Mouse (Mus musculus): Measurements from ENCODE around the gene Cpxm2.

Gene Cpxm2

DNA sequence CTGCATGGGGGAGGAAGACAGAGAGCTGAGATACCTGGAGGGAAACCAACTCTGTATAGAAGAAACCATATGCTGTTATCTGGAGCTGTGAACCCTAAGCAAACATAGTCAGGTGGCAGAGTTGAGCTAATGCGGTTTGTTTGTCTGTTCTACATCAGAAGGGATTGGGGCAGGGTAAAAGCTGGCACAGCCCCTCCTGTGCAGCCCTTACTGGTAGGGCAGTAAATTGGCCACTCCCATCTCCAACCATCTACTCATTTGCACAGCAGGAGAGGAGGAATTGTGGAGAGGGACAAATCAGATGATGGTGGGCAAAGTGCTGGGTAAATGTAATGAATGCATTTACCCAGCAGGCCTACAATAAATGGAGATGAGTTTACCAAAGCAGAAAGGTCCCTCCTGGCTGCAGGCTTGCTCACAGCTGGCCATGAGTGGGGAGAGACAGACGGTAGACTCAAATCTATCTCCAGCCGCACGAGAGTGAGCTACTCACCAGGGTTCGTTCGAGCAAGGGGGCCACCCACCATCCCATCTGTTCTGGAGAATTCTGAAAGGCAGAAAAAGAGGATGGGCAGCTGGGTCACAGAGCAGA is 122.5 kb downstream of the Cpxm2 start:
- in situ Hi-C loops (cut with MboI; ENCODE audit: unreplicated experiment in 2 of 2): no loop called here

GRCm38 (mm10) chr7:132026671-132027070 is 127.9 kb downstream of the Cpxm2 start:
- in situ Hi-C loops (cut with MboI; ENCODE audit: unreplicated experiment in 2 of 2): no loop called here

DNA sequence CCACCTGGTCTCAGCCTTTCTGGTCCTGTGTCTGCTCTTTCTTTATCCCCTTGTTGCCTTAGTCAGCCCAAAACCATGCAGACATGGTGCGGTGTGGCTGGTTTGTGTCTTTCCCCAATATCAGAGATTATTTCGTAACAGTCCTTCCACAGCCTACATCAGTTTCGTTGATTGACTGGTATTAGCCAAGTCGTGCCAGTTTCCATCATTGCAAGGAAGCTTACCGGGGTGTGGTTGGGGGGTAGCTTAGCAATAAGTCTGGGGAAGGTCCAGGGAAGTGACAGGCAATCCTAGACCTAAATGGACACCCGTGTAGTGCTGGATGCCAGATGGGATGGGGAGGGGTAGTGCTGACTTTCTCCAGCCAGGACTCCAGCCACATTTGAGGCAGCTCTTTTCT is 128.9 kb downstream of the Cpxm2 start:
- in situ Hi-C loops (cut with MboI; ENCODE audit: unreplicated experiment in 2 of 2): no loop called here

DNA sequence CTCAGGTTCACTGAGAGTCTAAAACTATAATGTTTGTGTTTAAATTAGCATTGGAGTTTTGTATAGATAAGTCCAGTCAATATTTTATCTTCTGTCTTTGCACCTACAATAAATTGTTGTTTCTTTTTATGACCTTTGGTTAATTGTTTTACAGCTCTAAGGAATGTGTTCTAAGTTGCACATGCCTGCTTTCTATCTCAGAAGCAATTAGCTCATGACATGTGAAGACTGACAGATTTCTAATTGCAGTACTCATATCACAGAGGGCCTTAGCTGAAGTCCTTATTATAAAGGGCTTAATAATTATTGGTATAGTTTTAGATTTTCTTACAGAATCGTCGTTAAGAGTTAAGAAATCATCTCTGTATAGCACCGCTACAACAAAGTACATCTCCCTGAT is 138.6 kb downstream of the Cpxm2 start:
- in situ Hi-C loops (cut with MboI; ENCODE audit: unreplicated experiment in 2 of 2): no loop called here

GRCm38 (mm10) chr7:132015193-132015592 is 139.3 kb downstream of the Cpxm2 start:
- in situ Hi-C loops (cut with MboI; ENCODE audit: unreplicated experiment in 2 of 2): no loop called here

- in situ Hi-C loops (cut with MboI; ENCODE audit: unreplicated experiment in 2 of 2): no loop called here
Observed at GRCm38 (mm10) chr7:132013970-132014369, 140.6 kb downstream of the Cpxm2 start.

GRCm38 (mm10) chr7:132012969-132013679 is 141.4 kb downstream of the Cpxm2 start:
- in situ Hi-C loops (cut with MboI; ENCODE audit: unreplicated experiment in 2 of 2): no loop called here

- in situ Hi-C loops (cut with MboI; ENCODE audit: unreplicated experiment in 2 of 2): no loop called here
Observed at GRCm38 (mm10) chr7:132009002-132009401, 145.5 kb downstream of the Cpxm2 start.

GRCm38 (mm10) chr7:132005996-132006696 is 148.4 kb downstream of the Cpxm2 start:
- in situ Hi-C loops (cut with MboI; ENCODE audit: unreplicated experiment in 2 of 2): no loop called here

DNA sequence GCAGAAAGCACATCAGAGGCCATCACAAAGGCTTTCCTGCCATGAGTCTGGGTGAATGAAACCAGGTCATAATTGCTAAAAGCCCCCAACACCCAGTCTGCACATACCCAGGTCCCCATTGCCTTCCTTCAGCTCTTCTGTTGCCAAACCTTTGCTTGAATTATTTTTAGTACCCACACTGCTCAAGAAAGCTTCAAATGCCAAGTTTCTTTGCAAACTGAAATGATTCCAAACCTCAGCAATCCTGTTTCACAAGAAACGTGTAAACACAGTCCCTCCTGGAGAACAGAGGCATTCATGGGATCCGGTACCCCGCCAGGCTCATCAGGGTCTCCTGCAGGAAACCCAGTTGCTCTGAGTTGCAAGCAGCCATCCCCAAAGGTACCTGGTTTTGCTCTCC is 161.7 kb downstream of the Cpxm2 start:
- in situ Hi-C loops (cut with MboI; ENCODE audit: unreplicated experiment in 2 of 2): no loop called here

- in situ Hi-C loops (cut with MboI; ENCODE audit: unreplicated experiment in 2 of 2): no loop called here
Observed at GRCm38 (mm10) chr7:131992226-131992625, 162.3 kb downstream of the Cpxm2 start.

DNA sequence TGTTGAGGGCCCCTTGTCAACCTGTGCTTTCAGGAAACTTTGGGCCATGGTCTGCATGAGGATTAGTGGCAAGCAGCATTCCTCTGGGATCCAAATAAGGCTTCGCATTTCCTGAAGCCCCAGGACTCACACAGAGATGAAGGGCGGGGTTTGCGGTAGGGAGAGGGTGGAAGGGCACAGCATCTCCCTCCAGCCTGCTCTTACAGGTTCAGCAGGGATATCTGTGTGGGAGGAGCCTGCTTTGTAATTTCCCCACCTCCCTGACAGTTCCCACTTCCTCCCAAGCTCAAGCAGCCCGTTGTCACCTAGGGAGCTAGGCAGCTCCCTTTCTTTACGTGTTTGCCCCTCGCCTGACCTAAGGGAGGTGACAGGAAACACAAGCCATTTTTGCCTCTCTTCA is 165.5 kb downstream of the Cpxm2 start:
- in situ Hi-C loops (cut with MboI; ENCODE audit: unreplicated experiment in 2 of 2): no loop called here
